14 mouse cellular contexts compared by ENCODE assay signal in the genomic region with DNA sequence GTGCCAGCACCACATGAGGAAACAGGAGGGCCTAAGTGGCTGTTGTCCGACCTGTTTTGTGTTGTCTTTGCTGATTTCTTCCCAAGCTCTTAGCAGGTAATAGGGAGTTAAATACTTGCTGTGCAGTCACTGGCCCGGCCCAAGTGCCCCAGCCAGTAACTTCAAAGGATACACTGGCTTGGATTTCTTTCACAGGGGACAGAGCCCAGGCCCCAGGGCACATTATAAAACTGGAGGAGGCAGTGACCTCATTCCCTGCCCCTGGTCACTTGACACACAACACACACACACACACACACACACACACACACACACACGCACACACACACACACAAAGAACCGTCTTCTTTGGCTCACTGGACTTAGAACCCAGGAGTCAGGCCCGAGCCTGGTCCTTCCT.
"Had no signal": no experiment of that assay in that cellular context is flagged by ENCODE, and none has a peak within 500 bp of the region (broad histone marks: within the 10 kb centered on the region; RNA-seq: fewer than 3 reads in every experiment).

No protein-coding gene starts in this region.

- H3K9me3 ChIP-seq: liver, embryonic 13.5 days; lung, embryonic 15.5 days; megakaryocyte, embryonic 14.5 days; midbrain, embryonic 15.5 days; neural tube, embryonic 12.5 days had no signal

- H3K27ac ChIP-seq: left cerebral cortex, adult 2 months; liver, embryonic 13.5 days; lung, embryonic 15.5 days; macrophage; midbrain, embryonic 15.5 days; neural tube, embryonic 12.5 days had no signal

- H3K4me2 ChIP-seq: liver, embryonic 13.5 days; lung, embryonic 15.5 days; midbrain, embryonic 11.5 days; midbrain, embryonic 15.5 days; neural tube, embryonic 12.5 days had no signal

- H3K27me3 ChIP-seq: liver, embryonic 13.5 days; lung, embryonic 15.5 days; midbrain, embryonic 15.5 days; neural tube, embryonic 12.5 days had no signal

- ATAC-seq: intestine, embryonic 16.5 days; liver, postnatal 0 days; midbrain, embryonic 15.5 days had no signal

- H3K36me3 ChIP-seq: liver, embryonic 13.5 days; lung, embryonic 15.5 days; midbrain, embryonic 15.5 days; neural tube, embryonic 12.5 days had no signal

- H3K4me3 ChIP-seq: left cerebral cortex, adult 2 months; liver, embryonic 13.5 days; lung, embryonic 15.5 days; megakaryocyte, embryonic 14.5 days; midbrain, embryonic 15.5 days; neural tube, embryonic 12.5 days had no signal

- H3K9ac ChIP-seq: liver, embryonic 13.5 days; liver, postnatal 0 days; lung, embryonic 15.5 days; midbrain, embryonic 15.5 days; neural tube, embryonic 12.5 days had no signal

- DNase-seq: liver; liver, embryonic 13.5 days; liver, postnatal 0 days; lung, postnatal 14 days; thymus, adult 18-20 months; thymus, postnatal 14 days had no signal
